Comparison of ENCODE assay signal across 8 mouse cellular contexts in the genomic region with DNA sequence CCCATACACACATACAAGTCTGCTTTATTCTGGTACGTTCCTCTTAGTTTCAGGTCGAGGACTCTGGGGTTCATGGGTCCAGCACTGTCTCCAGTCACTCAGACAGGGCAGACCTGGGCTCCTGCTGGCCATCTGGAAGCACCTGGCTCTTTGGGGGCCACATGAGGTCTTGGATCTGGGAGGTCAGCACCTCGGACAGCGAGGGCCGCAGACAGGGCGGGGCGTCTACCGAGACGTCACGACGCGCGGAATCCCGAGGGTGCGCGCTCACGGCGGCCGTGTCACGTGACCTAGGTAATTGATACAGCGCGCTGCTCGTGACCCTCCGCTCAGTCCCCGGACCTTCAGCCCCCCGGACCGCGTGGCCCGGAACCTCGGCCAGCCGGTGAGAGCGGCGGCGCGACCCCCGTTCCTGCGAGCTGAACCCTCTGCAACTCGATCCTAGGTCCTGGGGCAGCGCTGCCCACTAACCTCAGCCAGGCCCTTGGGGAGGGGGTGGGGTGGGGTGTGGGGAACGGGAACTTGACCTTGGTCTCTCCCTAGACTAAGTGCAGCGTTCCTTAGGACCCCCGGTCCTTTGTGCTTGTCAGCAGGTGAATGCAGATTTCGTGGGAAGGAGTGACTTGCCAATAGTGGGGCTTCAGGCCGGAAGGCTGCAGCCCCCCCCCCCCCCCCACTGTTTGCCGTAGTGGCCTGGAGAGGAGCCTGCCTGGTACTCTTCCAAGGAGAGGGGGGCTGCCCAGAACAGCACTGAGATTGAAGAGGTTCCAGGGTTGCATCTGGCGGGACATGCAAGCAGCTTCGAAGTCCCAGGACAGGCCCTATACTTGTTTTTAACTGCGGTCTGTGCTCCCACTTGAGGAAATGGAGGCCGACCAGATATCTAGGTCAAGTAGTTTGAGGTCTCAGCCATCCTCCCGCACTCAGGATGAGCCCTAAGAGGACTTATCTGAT. TPM values are rescaled to one million over a fixed set of nuclear protein-coding genes. Genes with fewer than 3 reads are reported as not detected.
A peak's percentile ranks its signal among the peaks of the same experiment; 100 is the strongest.
DNase-seq lines count a peak whose midpoint lies in the region; ATAC-seq and TF ChIP-seq lines count a peak whose summit lies in the region.

A gene (plus strand): TSS at position 288 of the 954 bp plus-strand sequence.

- H3K4me2 ChIP-seq in embryonic facial prominence, embryonic 12.5 days (replicated peaks) = peak within 1 kb of the TSS; percentile 83
- H3K4me2 ChIP-seq in midbrain, embryonic 11.5 days = peak within 1 kb of the TSS; percentile 63

- 4% methylated on average over 50 of the region's 50 CpGs for WGBS in embryonic facial prominence, embryonic 12.5 days
- 4% methylated on average over 49 of the region's 50 CpGs for WGBS in midbrain, embryonic 11.5 days
- WGBS in small intestine, adult 2 months = 3% methylated on average over 50 of the region's 50 CpGs

- ATAC-seq in embryonic facial prominence, embryonic 12.5 days (ENCODE audit: insufficient number of reproducible peaks, insufficient read depth, low FRiP score, low TSS enrichment) = peak; percentile 85
- ATAC-seq in midbrain, embryonic 11.5 days (ENCODE audit: low FRiP score) = peak; percentile 88

- peak within 1 kb of the TSS; percentile 69 for H3K4me3 ChIP-seq in embryonic facial prominence, embryonic 12.5 days
- H3K4me3 ChIP-seq in midbrain, embryonic 11.5 days (ENCODE audit: low read depth, low read length) = peak within 1 kb of the TSS; percentile 66
- H3K4me3 ChIP-seq in small intestine, adult 2 months (ENCODE audit: low read depth, low read length) = peak within 1 kb of the TSS; percentile 74

- no peak for TF ChIP-seq POLR2A in small intestine, adult 2 months (IDR thresholded peaks at IDR 0.05; ENCODE audit: low read depth, low read length)

- peak within 1 kb of the TSS; percentile 66 for H3K9ac ChIP-seq in embryonic facial prominence, embryonic 12.5 days
- H3K9ac ChIP-seq in midbrain, embryonic 11.5 days (ENCODE audit: low read length) = peak within 1 kb of the TSS; percentile 84

- no peaks in the 10 kb centered on the region for H3K9me3 ChIP-seq in embryonic facial prominence, embryonic 12.5 days
- H3K9me3 ChIP-seq in midbrain, embryonic 11.5 days (ENCODE audit: control insufficient read depth, low read length) = no peaks in the 10 kb centered on the region

- H3K27me3 ChIP-seq in embryonic facial prominence, embryonic 12.5 days = no peaks in the 10 kb centered on the region
- no peaks in the 10 kb centered on the region for H3K27me3 ChIP-seq in midbrain, embryonic 11.5 days (ENCODE audit: control insufficient read depth, insufficient read depth, low read length)
- no peaks in the 10 kb centered on the region; the same call in 1 of the 2 replicates for H3K27me3 ChIP-seq in small intestine, adult 2 months (ENCODE audit: control insufficient read depth, insufficient read depth, low read length)

- intact Hi-C loops in left cerebral cortex, postnatal 4 days (cut with DNase I) = no loop called here

- H3K36me3 ChIP-seq in embryonic facial prominence, embryonic 12.5 days = no peaks in the 10 kb centered on the region
- H3K36me3 ChIP-seq in midbrain, embryonic 11.5 days (ENCODE audit: control insufficient read depth, insufficient read depth, low read length) = no peaks in the 10 kb centered on the region
- H3K36me3 ChIP-seq in small intestine, adult 2 months (ENCODE audit: control insufficient read depth, insufficient read depth, low read length) = no peaks in the 10 kb centered on the region

- peak; percentile 15 to 30 for DNase-seq in urinary bladder, adult 18-20 months (ENCODE audit: low spot score in 2 of 2)
- DNase-seq in urinary bladder, postnatal 10 days (ENCODE audit: low spot score) = no peak
- peak; percentile 93 for DNase-seq in heart, adult 11 months
- peak; percentile 28 for DNase-seq in kidney, adult 11 months
- DNase-seq in left cerebral cortex, postnatal 4 days = peak; percentile 76
- peak; percentile 98 for DNase-seq in midbrain, embryonic 11.5 days (ENCODE audit: low spot score, missing footprints)

- peaks cover 8% of the 10 kb centered on the region; the same call in 1 of the 2 replicates for H3K4me1 ChIP-seq in embryonic facial prominence, embryonic 12.5 days
- H3K4me1 ChIP-seq in midbrain, embryonic 11.5 days (ENCODE audit: control insufficient read depth, insufficient read depth, low read length) = peaks cover 8% of the 10 kb centered on the region
- no peaks in the 10 kb centered on the region for H3K4me1 ChIP-seq in small intestine, adult 2 months (ENCODE audit: control insufficient read depth, insufficient read depth, insufficient read length, low read length)

- TF ChIP-seq CTCF in small intestine, adult 2 months (IDR thresholded peaks at IDR 0.05; ENCODE audit: extremely low read depth, insufficient read length, insufficient replicate concordance, low read depth, low read length) = no peak

- H3K27ac ChIP-seq in embryonic facial prominence, embryonic 12.5 days = no peak within 1 kb of the TSS
- no peak within 1 kb of the TSS for H3K27ac ChIP-seq in midbrain, embryonic 11.5 days (ENCODE audit: low read depth, low read length)
- no peak within 1 kb of the TSS for H3K27ac ChIP-seq in small intestine, adult 2 months (ENCODE audit: insufficient read depth, low read depth, low read length)

RNA-seq across cellular contexts. Expression of the gene that starts here (rescaled TPM):
- 23.1 and 24.8 TPM in 2 replicates for polyA plus RNA-seq in embryonic facial prominence, embryonic 12.5 days (2016; fragmentation: Nextera tagmentation; extraction: Ambion mirVana)
- total RNA-seq in left cerebral cortex, postnatal 4 days (2021) = 10 to 100 TPM; 35.3 to 40.3 TPM
- 14.8 and 17.2 TPM in 2 replicates for polyA plus RNA-seq in midbrain, embryonic 11.5 days (2014; fragmentation: Nextera tagmentation; extraction: Ambion mirVana)
- 1.2 and 1.9 TPM in 2 replicates for polyA plus RNA-seq in small intestine, adult 2 months (2012; rRNA removed)
